Mouse (Mus musculus) hindbrain, postnatal 0 days (tissue): ENCODE measurements around the gene Nap1l1. TPM values are rescaled to one million over a fixed set of nuclear protein-coding genes. Genes with fewer than 3 reads are reported as not detected.
A peak's percentile ranks its signal among the peaks of the same experiment; 100 is the strongest.

Experiments
- ATAC-seq: fragments of 200-750 bp; cut with Nextera tagmentation; 2 replicates; pipeline ENCODE4 v1.8.0; 2017; ENCODE audit warnings: mild to moderate bottlenecking, moderate TSS enrichment, moderate library complexity
- DNase-seq: peaks from one replicate; pipeline ENCODE4 v3.0.0-alpha.2; 2015; ENCODE audit warnings: low spot score
- H3K27ac ChIP-seq: fragments of 300-500 bp; sonication (generic); 2 replicates; pipeline ENCODE4 v1.5.1; 2014; ENCODE audit warnings: mild to moderate bottlenecking
- H3K27me3 ChIP-seq: fragments of 300-500 bp; sonication (generic); 2 replicates; pipeline ENCODE4 v1.6.1; 2014; ENCODE audit warnings: low read length, mixed read lengths; ENCODE audit not compliant: insufficient read depth
- H3K36me3 ChIP-seq: fragments of 300-500 bp; sonication (generic); 2 replicates; pipeline ENCODE4 v1.6.1; 2014; ENCODE audit warnings: low read length, mixed read lengths; ENCODE audit not compliant: insufficient read depth
- H3K4me1 ChIP-seq: fragments of 300-500 bp; sonication (generic); 2 replicates; pipeline ENCODE4 v1.6.1; 2014; ENCODE audit warnings: antibody characterized with exemption, low read length, mixed read lengths; ENCODE audit not compliant: insufficient read depth
- H3K4me2 ChIP-seq: fragments of 300-500 bp; sonication (generic); 2 replicates; pipeline ENCODE4 v1.6.1; 2014; ENCODE audit warnings: low read depth, mild to moderate bottlenecking, low read length, moderate library complexity, mixed read lengths
- H3K4me3 ChIP-seq: fragments of 300-500 bp; sonication (generic); 2 replicates; pipeline ENCODE4 v1.5.1; 2014; ENCODE audit warnings: low read length
- H3K9ac ChIP-seq: fragments of 300-500 bp; sonication (generic); replicated peaks from 2 replicates; pipeline ENCODE4 v1.6.1; 2014; ENCODE audit warnings: mild to moderate bottlenecking, low read length, moderate library complexity, mixed read lengths
- H3K9me3 ChIP-seq: fragments of 300-500 bp; sonication (generic); 2 replicates; pipeline ENCODE4 v1.6.1; 2016; ENCODE audit warnings: low read length, mixed read lengths
- CTCF ChIP-seq: IDR thresholded peaks from 2 replicates; pipeline ENCODE4 v1.5.1; 2016; ENCODE audit warnings: antibody characterized with exemption, control low read depth, low read depth
- WGBS: fragments of 180-500 bp; shearing (Covaris S2); extraction: QIAGEN DNeasy Blood & Tissue Kit; methylation state at CpG from one replicate; pipeline ENCODE4 v1.1.7; 2014; 5-methylcytosine and 5-hydroxymethylcytosine counted together
- polyA plus RNA-seq: library from polyadenylated mRNA; unstranded; fragments of >200 nt; fragmentation: Nextera tagmentation; extraction: Ambion mirVana; gene quantifications from 2 replicates; pipeline ENCODE4 v1.2.1, GENCODE M21; 2015
- total RNA-seq: library from RNA; depleted of rRNA; stranded (reverse); fragments of >200 nt; gene quantifications from 2 replicates; pipeline ENCODE4 v1.2.3, GENCODE M21; 2014

Nap1l1 gene
- total and polyA plus RNA-seq, 2 experiments from 2014 or later = 48.7 to 174 TPM

DNA sequence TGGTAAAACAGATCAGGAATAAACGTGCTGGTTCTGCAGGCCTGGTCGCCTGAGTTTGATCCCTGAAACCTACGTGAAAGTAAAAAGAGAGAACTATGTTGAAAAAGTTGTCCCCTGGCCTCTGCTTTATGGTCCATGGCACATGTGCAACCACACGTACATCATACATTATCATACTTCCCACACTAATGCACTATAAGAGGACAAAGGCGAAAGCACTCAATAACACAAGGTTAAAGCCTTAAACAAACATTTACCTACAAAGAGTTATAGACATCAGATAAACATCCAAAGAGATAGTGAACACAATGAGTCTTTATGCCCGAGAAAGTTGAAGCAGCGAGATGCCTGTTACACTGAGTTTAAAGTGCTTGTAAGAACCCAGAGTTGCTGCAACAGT is 57.4 kb downstream of the Nap1l1 start:
- Histone ChIP-seq H3K9me3 (no peaks in the 10 kb centered on the region), H3K4me2 (no peak overlapping the region), H3K27me3 (no peaks in the 10 kb centered on the region), H3K4me3 (no peak overlapping the region), H3K36me3 (no peaks in the 10 kb centered on the region), H3K9ac (no peak overlapping the region), H3K4me1 (no peaks in the 10 kb centered on the region), H3K27ac (no peak overlapping the region)
- no peak for TF ChIP-seq CTCF
- no peak for ATAC-seq
- no peak for DNase-seq
- 93% methylated on average over 7 of the region's 7 CpGs for WGBS

DNA sequence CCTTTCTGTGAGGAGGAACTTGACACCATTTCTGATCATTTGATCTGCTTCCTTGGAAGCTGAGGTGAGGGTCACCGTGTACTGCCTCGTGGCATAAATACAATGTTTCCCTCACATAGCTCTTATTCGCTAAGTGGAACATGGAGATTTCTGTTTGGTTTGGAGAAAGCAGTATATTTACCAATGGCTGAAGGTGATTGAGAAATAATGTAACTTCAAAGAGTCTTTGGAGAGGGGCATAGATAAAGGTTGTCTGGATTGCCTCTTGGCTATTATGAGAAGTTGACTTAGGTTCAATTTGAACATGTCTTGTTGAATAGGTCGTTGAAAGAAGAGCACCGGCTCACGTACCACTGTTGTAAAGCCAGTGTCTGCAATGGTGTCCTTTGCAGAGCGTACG is 61.7 kb downstream of the Nap1l1 start:
- no peaks in the 10 kb centered on the region for H3K36me3 ChIP-seq
- no peaks in the 10 kb centered on the region for H3K4me1 ChIP-seq
- no peaks in the 10 kb centered on the region for H3K27me3 ChIP-seq
- WGBS = 69% methylated on average over 8 of the region's 8 CpGs
- no peak for DNase-seq
- ATAC-seq = no peak
- H3K27ac ChIP-seq = no peak overlapping the region
- no peak overlapping the region for H3K9ac ChIP-seq
- no peak for TF ChIP-seq CTCF
- H3K4me3 ChIP-seq = no peak overlapping the region
- H3K4me2 ChIP-seq = no peak overlapping the region
- no peaks in the 10 kb centered on the region for H3K9me3 ChIP-seq

DNA sequence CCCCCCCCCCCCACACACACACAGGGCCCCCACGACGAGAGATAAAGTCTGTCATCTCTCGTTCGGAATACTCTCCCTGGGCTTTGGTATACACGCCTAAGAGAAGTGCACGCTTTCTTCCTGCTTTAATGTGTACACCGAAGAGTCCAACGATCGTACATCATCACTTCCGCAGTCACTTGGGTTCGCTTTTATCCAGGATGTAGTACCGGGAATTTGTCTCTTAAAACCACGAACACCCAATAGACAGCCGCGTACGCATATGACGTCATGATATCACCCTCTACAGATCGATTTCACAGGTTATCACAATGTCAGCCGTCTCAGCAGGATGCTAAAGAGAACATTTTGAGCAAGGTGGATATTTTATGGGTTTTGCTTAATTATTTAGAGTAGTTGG is 64.4 kb downstream of the Nap1l1 start:
- 92% methylated on average over 19 of the region's 19 CpGs for WGBS

DNA sequence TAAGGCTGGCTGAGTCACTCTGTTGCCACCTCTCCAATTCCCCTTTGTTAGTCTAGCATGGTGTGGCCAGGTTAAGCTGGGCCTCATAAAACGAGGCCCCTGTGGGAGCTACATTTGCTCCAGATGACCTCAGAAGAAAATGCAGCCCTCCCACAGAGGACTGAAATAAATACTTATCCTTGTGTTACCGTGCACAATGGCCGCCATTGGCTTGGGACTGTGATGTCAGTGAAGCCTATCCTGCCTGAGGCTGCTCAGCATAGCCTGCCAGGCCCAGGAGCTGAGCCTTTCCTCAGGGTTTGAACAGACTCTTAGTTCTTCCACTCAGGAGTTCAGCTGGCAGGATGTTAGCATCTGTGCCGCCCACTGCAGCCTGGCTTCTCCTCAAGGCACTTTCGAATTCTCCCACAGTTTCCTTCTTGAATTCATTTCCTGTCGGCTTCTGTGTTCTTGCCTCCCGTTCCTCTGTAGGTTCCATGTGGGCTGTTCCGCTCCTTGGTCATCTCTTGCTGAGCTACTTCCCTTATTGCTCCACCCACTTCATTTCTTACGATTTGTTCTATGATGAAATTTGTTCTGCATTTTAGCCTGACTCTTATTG is 66.8 kb downstream of the Nap1l1 start:
- no peak overlapping the region for H3K4me3 ChIP-seq
- H3K27ac ChIP-seq = peak overlapping the region; percentile 36; the same call in 1 of the 2 replicates
- no peak for TF ChIP-seq CTCF
- DNase-seq (peak; percentile 25), ATAC-seq (0 out of 2 replicates have a peak, but pooled peaks have one; percentile 43)
- no peak overlapping the region for H3K4me2 ChIP-seq
- H3K27me3 ChIP-seq = no peaks in the 10 kb centered on the region
- no peaks in the 10 kb centered on the region; the same call in 1 of the 2 replicates for H3K4me1 ChIP-seq
- H3K9ac ChIP-seq = no peak overlapping the region
- no peaks in the 10 kb centered on the region for H3K36me3 ChIP-seq
- 35% methylated on average over 9 of the region's 9 CpGs for WGBS
- no peaks in the 10 kb centered on the region for H3K9me3 ChIP-seq

More for the DNA sequence above, 64.4 kb downstream of the Nap1l1 start:
- Histone ChIP-seq H3K36me3 (no peaks in the 10 kb centered on the region), H3K9ac (no peak overlapping the region), H3K27me3 (no peaks in the 10 kb centered on the region), H3K4me3 (no peak overlapping the region), H3K27ac (no peak overlapping the region), H3K4me1 (no peaks in the 10 kb centered on the region), H3K9me3 (no peaks in the 10 kb centered on the region), H3K4me2 (no peak overlapping the region)
- no peak for TF ChIP-seq CTCF
- no peak for ATAC-seq
- DNase-seq = no peak

DNA sequence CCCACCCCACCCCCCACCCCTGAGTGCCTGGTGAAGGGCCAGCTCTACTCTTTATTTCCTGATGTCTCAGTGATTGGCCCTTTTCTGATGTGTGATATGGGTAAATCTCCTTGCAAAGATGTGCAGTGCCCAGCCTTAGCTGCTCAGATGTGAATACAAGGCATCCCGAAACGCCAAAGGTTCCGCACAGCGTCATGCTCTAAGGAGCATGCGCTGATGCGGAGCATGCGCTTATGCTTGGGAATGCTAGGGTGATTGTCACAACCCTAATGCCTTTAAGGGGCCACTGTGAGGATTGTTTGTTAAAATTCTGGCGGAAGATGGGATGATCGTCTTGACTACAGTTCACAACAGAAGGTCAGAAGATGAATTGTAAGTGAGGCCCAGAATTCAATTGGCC is 67.7 kb downstream of the Nap1l1 start:
- ATAC-seq (peak; percentile 42; the same call in 1 of the 2 replicates), DNase-seq (no peak)
- Histone ChIP-seq H3K36me3 (no peaks in the 10 kb centered on the region), H3K27me3 (no peaks in the 10 kb centered on the region), H3K4me2 (no peak overlapping the region), H3K4me3 (no peak overlapping the region), H3K9me3 (no peaks in the 10 kb centered on the region), H3K27ac (no peak overlapping the region), H3K9ac (no peak overlapping the region), H3K4me1 (no peaks in the 10 kb centered on the region; the same call in 1 of the 2 replicates)
- WGBS = 66% methylated on average over 9 of the region's 9 CpGs
- no peak for TF ChIP-seq CTCF

DNA sequence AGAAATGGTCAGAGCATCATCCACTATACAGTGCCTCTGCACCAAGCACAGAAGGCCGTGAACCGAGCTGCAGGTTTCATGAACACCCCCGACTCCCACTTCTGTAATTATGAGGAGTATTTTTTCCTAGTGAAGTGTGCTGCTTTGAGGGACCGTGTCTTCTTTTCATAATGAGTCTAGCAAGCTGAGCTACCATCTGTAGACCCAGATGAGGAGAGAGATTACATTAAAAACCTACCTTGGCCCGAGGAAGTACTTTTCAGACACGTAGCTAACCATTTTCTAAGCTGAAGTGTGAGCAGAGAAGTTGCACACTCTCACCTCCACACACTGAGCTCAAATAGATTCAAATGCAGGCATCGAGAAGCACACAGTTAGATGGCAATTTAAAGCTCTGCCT is 70.1 kb downstream of the Nap1l1 start:
- H3K9ac ChIP-seq = no peak overlapping the region
- no peak for ATAC-seq
- no peak overlapping the region for H3K4me3 ChIP-seq
- no peak overlapping the region for H3K27ac ChIP-seq
- no peak overlapping the region for H3K4me2 ChIP-seq
- TF ChIP-seq CTCF = no peak
- 79% methylated on average over 7 of the region's 7 CpGs for WGBS
- no peaks in the 10 kb centered on the region; the same call in 1 of the 2 replicates for H3K4me1 ChIP-seq
- DNase-seq = no peak
- H3K9me3 ChIP-seq = no peaks in the 10 kb centered on the region
- no peaks in the 10 kb centered on the region for H3K27me3 ChIP-seq
- H3K36me3 ChIP-seq = no peaks in the 10 kb centered on the region

DNA sequence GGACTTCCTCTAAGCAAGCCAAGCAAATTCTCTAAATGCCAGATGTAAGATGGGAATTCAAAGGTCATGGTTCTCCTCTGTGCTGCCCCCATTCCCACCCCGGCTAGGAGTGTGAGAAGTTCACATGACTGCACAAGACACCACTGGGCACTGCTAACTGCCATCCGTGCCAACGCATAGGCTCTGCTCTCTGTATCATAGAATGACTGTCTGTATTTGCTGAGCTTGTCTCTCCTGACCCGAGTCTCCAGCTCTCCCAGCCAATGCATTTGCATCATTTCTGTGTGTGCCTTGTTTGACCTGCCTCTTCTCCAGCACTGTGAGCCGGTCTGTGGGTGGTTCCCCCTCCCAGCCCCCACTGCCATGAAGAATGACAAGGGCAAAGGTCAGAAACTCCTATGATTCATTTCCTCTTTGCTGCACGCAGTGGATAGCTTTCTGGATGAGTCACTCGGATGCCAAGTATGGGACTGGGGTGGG is 70.8 kb downstream of the Nap1l1 start:
- DNase-seq (no peak), ATAC-seq (peak; percentile 54)
- H3K27ac ChIP-seq = no peak overlapping the region
- H3K4me1 ChIP-seq = no peaks in the 10 kb centered on the region; the same call in 1 of the 2 replicates
- H3K9me3 ChIP-seq = no peaks in the 10 kb centered on the region
- 17% methylated on average over 7 of the region's 7 CpGs for WGBS
- H3K4me2 ChIP-seq = no peak overlapping the region
- no peaks in the 10 kb centered on the region for H3K36me3 ChIP-seq
- no peaks in the 10 kb centered on the region for H3K27me3 ChIP-seq
- no peak overlapping the region for H3K4me3 ChIP-seq
- TF ChIP-seq CTCF = no peak
- no peak overlapping the region for H3K9ac ChIP-seq
